Mouse (Mus musculus) bone marrow, adult 2 months (tissue): ENCODE results near the gene Ndst2.

Source experiments
- CTCF ChIP-seq: fragments of 200-500 bp; IDR thresholded peaks from 2 replicates; pipeline ENCODE4 v1.5.1; 2011; ENCODE audit warnings: low read length, control low read depth; ENCODE audit not compliant: control insufficient read depth, insufficient read depth
- POLR2A ChIP-seq: fragments of 200-500 bp; IDR thresholded peaks from 2 replicates; pipeline ENCODE4 v1.6.1; 2011; ENCODE audit warnings: low read depth, mild to moderate bottlenecking, control low read depth, low read length, borderline replicate concordance; ENCODE audit not compliant: control insufficient read depth

GRCm38 (mm10) chr14:20743614-20744013 lies 9.3 kb upstream of the Ndst2 start:
- TF ChIP-seq POLR2A (no peak), CTCF (no peak)
